Mouse (Mus musculus): ENCODE data around the gene Itln1.

- TF ChIP-seq POLR2A (IDR thresholded peaks at IDR 0.05; ENCODE audit: borderline replicate concordance, extremely low read depth, insufficient read depth, insufficient read length, poor library complexity, severe bottlenecking), result no peak
- TF ChIP-seq CTCF (IDR thresholded peaks at IDR 0.05; ENCODE audit: borderline replicate concordance, extremely low read depth, insufficient read depth, insufficient read length), result no peak
Measured at GRCm38 (mm10) chr1:171551326-171551725, 16.2 kb upstream of the Itln1 start.
